41 mouse cellular contexts compared by ENCODE assay signal in the genomic region with DNA sequence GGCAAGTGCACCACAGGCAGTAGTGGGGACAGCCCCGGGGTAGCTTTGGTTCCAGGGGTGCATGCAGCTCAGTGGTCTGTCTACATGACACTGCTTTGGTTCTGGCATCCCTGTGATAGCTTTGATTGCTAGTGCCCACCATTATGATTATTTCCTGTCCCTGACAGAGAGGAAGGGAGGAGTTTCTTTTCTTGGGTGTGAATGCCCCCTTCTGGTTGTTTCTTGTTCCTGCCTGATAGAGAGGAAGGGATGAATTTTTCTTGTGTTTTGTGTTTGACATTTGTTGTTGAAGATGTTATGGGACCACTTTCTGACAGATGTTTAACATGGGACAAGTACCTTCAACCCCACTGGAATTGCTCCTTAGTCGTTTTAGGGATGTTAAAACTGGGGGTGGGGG. TPM values are rescaled to one million over a fixed set of nuclear protein-coding genes. Genes with fewer than 3 reads are reported as not detected.
DNase-seq lines count a peak whose midpoint lies in the region; ATAC-seq and TF ChIP-seq lines count a peak whose summit lies in the region.
"Had no signal": no experiment of that assay in that cellular context is flagged by ENCODE, and none has a peak within 500 bp of the region (broad histone marks: within the 10 kb centered on the region; RNA-seq: fewer than 3 reads in every experiment).

No protein-coding gene starts in this region.

- H3K4me2 ChIP-seq in liver, embryonic 12.5 days: no peak overlapping the region
- H3K4me2 ChIP-seq: forebrain, embryonic 12.5 days; heart, embryonic 15.5 days; hindbrain, embryonic 13.5 days; limb, embryonic 12.5 days; liver, embryonic 15.5 days; midbrain, embryonic 13.5 days; neural tube, embryonic 15.5 days had no signal

- no peak for ATAC-seq in liver, embryonic 12.5 days
- ATAC-seq: activated CD4-positive, CD25-positive, alpha-beta regulatory T cell, adult 4 months; forebrain, postnatal 0 days; inflammation-experienced regulatory T-cells, adult 6 months; midbrain, embryonic 13.5 days had no signal

- H3K79me2 ChIP-seq in heart, adult 2 months (replicated peaks; ENCODE audit: control insufficient read depth, insufficient read depth, low read length): no peaks in the 10 kb centered on the region
- H3K79me2 ChIP-seq in liver, adult 2 months (ENCODE audit: control insufficient read depth, insufficient read depth, low read length): no peaks in the 10 kb centered on the region

- H3K36me3 ChIP-seq in heart, adult 2 months (ENCODE audit: control insufficient read depth, insufficient read depth, low read length): no peaks in the 10 kb centered on the region
- no peaks in the 10 kb centered on the region for H3K36me3 ChIP-seq in liver, adult 2 months (ENCODE audit: control insufficient read depth, insufficient read depth, low read length)
- H3K36me3 ChIP-seq in liver, embryonic 12.5 days: no peaks in the 10 kb centered on the region
- H3K36me3 ChIP-seq: forebrain, embryonic 12.5 days; heart, embryonic 10.5 days; heart, embryonic 15.5 days; hindbrain, embryonic 13.5 days; limb, embryonic 12.5 days; liver, embryonic 15.5 days; midbrain, embryonic 13.5 days; neural tube, embryonic 15.5 days had no signal

- no peak overlapping the region for H3K27ac ChIP-seq in heart, adult 2 months
- H3K27ac ChIP-seq in liver, adult 2 months (replicated peaks; ENCODE audit: insufficient read depth, low read depth, low read length): no peak overlapping the region
- H3K27ac ChIP-seq in liver, embryonic 12.5 days: no peak overlapping the region
- H3K27ac ChIP-seq: forebrain, embryonic 12.5 days; heart, embryonic 10.5 days; heart, embryonic 15.5 days; hindbrain, embryonic 13.5 days; kidney, postnatal 0 days; limb, embryonic 12.5 days; liver, embryonic 15.5 days; midbrain, embryonic 13.5 days; neural tube, embryonic 15.5 days had no signal

- WGBS in heart, adult 2 months: 73% methylated on average over 2 of the region's 2 CpGs
- 62% methylated on average over 2 of the region's 2 CpGs for WGBS in liver, adult 2 months
- 50% methylated on average over 2 of the region's 2 CpGs for WGBS in liver, embryonic 12.5 days (ENCODE audit: insufficient replicate concordance)

- H3K27me3 ChIP-seq in heart, adult 2 months (ENCODE audit: control insufficient read depth, insufficient read depth, low read length): no peaks in the 10 kb centered on the region
- H3K27me3 ChIP-seq in liver, adult 2 months (ENCODE audit: control insufficient read depth, insufficient read depth, low read length): no peaks in the 10 kb centered on the region; the same call in 1 of the 2 replicates
- no peaks in the 10 kb centered on the region for H3K27me3 ChIP-seq in liver, embryonic 12.5 days (replicated peaks)
- H3K27me3 ChIP-seq: forebrain, embryonic 12.5 days; heart, embryonic 15.5 days; hindbrain, embryonic 13.5 days; limb, embryonic 12.5 days; liver, embryonic 15.5 days; midbrain, embryonic 13.5 days; neural tube, embryonic 15.5 days had no signal

- no peaks in the 10 kb centered on the region for H3K9me3 ChIP-seq in liver, embryonic 12.5 days (replicated peaks)
- H3K9me3 ChIP-seq: forebrain, embryonic 12.5 days; heart, embryonic 10.5 days; heart, embryonic 15.5 days; hindbrain, embryonic 13.5 days; limb, embryonic 12.5 days; liver, embryonic 15.5 days; midbrain, embryonic 13.5 days; neural tube, embryonic 15.5 days had no signal

- DNase-seq in heart, adult 2 months: no peak
- no peak for DNase-seq in heart, postnatal 14 days
- peak; percentile 3 for DNase-seq in liver, adult 2 months (ENCODE audit: extremely low read depth, low read depth, low spot score)
- DNase-seq in A20 (ENCODE audit: low read depth, low spot score) (peak; percentile 21), R1 (ENCODE audit: low read depth, low spot score) (peak; percentile 15)
- DNase-seq in kidney, adult 9 months: no peak
- no peak for DNase-seq in urinary bladder, postnatal 4 days (ENCODE audit: low spot score in 2 of 2)
- DNase-seq: adrenal gland, adult 2 months; adrenal gland, postnatal 36 days; B cell, adult 2 months; cerebellum, adult 18-20 months; cerebellum, postnatal 10 days; forebrain, postnatal 0 days; gastrocnemius, postnatal 14 days; heart, postnatal 36 days; kidney, adult 2 months; kidney, postnatal 4 days; lung, postnatal 4 days; retina, postnatal 1 day; right cerebral cortex, postnatal 14 days; thymus, adult 18-20 months; thymus, postnatal 25 days had no signal

- H3K4me1 ChIP-seq in heart, adult 2 months (ENCODE audit: control insufficient read depth, insufficient read depth, low read length): no peaks in the 10 kb centered on the region
- no peaks in the 10 kb centered on the region for H3K4me1 ChIP-seq in liver, adult 2 months (ENCODE audit: control insufficient read depth, insufficient read depth, low read length)
- H3K4me1 ChIP-seq in liver, embryonic 12.5 days: no peaks in the 10 kb centered on the region
- H3K4me1 ChIP-seq: forebrain, embryonic 12.5 days; heart, embryonic 10.5 days; heart, embryonic 15.5 days; hindbrain, embryonic 13.5 days; limb, embryonic 12.5 days; liver, embryonic 15.5 days; midbrain, embryonic 13.5 days; neural tube, embryonic 15.5 days had no signal

- H3K9ac ChIP-seq in heart, adult 2 months (ENCODE audit: low read depth, low read length): no peak overlapping the region
- H3K9ac ChIP-seq in liver, adult 2 months (ENCODE audit: low read depth, low read length): no peak overlapping the region
- no peak overlapping the region for H3K9ac ChIP-seq in liver, embryonic 12.5 days
- H3K9ac ChIP-seq: forebrain, embryonic 12.5 days; forebrain, postnatal 0 days; heart, embryonic 15.5 days; hindbrain, embryonic 13.5 days; limb, embryonic 12.5 days; liver, embryonic 15.5 days; midbrain, embryonic 13.5 days; neural tube, embryonic 15.5 days had no signal

- TF ChIP-seq POLR2A in heart, adult 2 months (IDR thresholded peaks at IDR 0.05; ENCODE audit: insufficient read depth, low read depth, low read length): no peak
- TF ChIP-seq POLR2A in liver, adult 2 months (IDR thresholded peaks at IDR 0.05; ENCODE audit: extremely low read depth, insufficient read depth, low read length): no peak

- intact Hi-C loops in heart, adult 2 months (cut with DNase I): no loop called here
- intact Hi-C loops in heart, postnatal 14 days (cut with DNase I): no loop called here

- no peak for TF ChIP-seq EP300 in heart, adult 2 months (IDR thresholded peaks at IDR 0.05; ENCODE audit: insufficient read depth, low read depth, low read length)

- no peak overlapping the region for H3K4me3 ChIP-seq in heart, adult 2 months
- no peak overlapping the region for H3K4me3 ChIP-seq in liver, adult 2 months (ENCODE audit: insufficient read depth, low read depth, low read length)
- H3K4me3 ChIP-seq in liver, embryonic 12.5 days: no peak overlapping the region
- H3K4me3 ChIP-seq: erythroblast, embryonic 14.5 days; forebrain, embryonic 12.5 days; heart, embryonic 10.5 days; heart, embryonic 15.5 days; hindbrain, embryonic 13.5 days; limb, embryonic 12.5 days; liver, embryonic 15.5 days; midbrain, embryonic 13.5 days; neural tube, embryonic 15.5 days had no signal

- peak; percentile 43 for TF ChIP-seq CTCF in heart, adult 2 months (IDR thresholded peaks at IDR 0.05)
- TF ChIP-seq CTCF in liver, adult 2 months (IDR thresholded peaks at IDR 0.05; ENCODE audit: low read depth, low read length): no peak

RNA-seq across cellular contexts. Expression of a gene that starts 18.5 kb away (rescaled TPM):
- total RNA-seq in heart, adult 2 months (2021): under 1 TPM in 1 of 2 experiments, not detected in 1; 0.11 TPM
- 0.06 TPM in 1 of 2 replicates, not detected in the other for polyA plus RNA-seq in heart, adult 2 months (2012; rRNA removed)
- total RNA-seq in heart, postnatal 14 days (2021): under 1 TPM; 0.10 to 0.24 TPM
- total RNA-seq in liver, adult 2 months (2014; rRNA removed): not detected in 2 replicates
- polyA plus RNA-seq in liver, adult 2 months (2012; rRNA removed): not detected in 2 replicates
- not detected in 2 replicates for polyA plus RNA-seq in liver, embryonic 12.5 days (2016; fragmentation: Nextera tagmentation; extraction: Ambion mirVana)
- total RNA-seq: adrenal gland, adult 2 months; adrenal gland, postnatal 36 days; common myeloid progenitor, adult 5-6 weeks; forebrain, postnatal 0 days; granulocyte monocyte progenitor cell, adult 5-6 weeks; left cerebral cortex, postnatal 25 days; megakaryocyte-erythroid progenitor cell, adult 5-6 weeks; monocyte, adult 5-6 weeks had no signal
- polyA plus RNA-seq: activated CD4-positive, CD25-positive, alpha-beta regulatory T cell, adult 4 months; adrenal gland, adult 2 months; brain, embryonic 14.5 days; erythroblast, embryonic 14.5 days; forebrain, embryonic 12.5 days; forebrain, postnatal 0 days; heart, embryonic 10.5 days; hindbrain, embryonic 13.5 days; inflammation-experienced regulatory T-cells, adult 6 months; kidney, postnatal 0 days; limb, embryonic 12.5 days; midbrain, embryonic 13.5 days had no signal

Comparison
In these comparisons a context has a peak if more than half of its experiments do, and no peak if none do; other contexts are left out.
1. DNase-seq: peak in liver, adult 2 months (single experiment), A20 (single experiment) and R1 (single experiment); none in heart, adult 2 months (0 of 2), heart, postnatal 14 days (0 of 2), kidney, adult 9 months (single experiment) and urinary bladder, postnatal 4 days (0 of 2).